17 mouse cellular contexts compared by ENCODE assay signal in the genomic region with DNA sequence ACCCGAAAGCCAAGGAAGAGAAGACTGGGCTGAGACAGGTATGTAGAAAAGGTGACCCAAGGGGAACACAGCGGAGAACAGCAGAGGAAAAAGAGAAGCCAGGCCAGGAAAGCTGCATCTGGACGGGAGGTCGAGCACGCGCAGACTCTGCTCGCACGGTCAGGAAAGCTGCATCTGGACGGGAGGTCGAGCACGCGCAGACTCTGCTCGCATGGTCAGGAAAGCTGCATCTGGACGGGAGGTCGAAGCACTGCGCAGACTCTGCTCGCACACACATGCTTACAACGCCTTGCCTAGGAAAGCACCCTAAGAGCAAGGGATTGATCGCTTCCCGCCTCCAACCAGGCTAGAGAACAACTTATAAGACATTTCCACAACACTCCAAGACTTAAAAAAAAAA. TPM values are rescaled to one million over a fixed set of nuclear protein-coding genes. Genes with fewer than 3 reads are reported as not detected.
DNase-seq lines count a peak whose midpoint lies in the region; ATAC-seq and TF ChIP-seq lines count a peak whose summit lies in the region.
"Had no signal": no experiment of that assay in that cellular context is flagged by ENCODE, and none has a peak within 500 bp of the region (broad histone marks: within the 10 kb centered on the region; RNA-seq: fewer than 3 reads in every experiment).

No protein-coding gene starts in this region.

- 0 out of 2 replicates have a peak overlapping the region, but pooled peaks have one; percentile 9 for H3K9ac ChIP-seq in ES-Bruce4 (ENCODE audit: low read depth, poor library complexity, severe bottlenecking)
- H3K9ac ChIP-seq: embryonic facial prominence, embryonic 13.5 days; forebrain, embryonic 12.5 days; hindbrain, embryonic 13.5 days had no signal

- H3K9me3 ChIP-seq in ES-Bruce4 (replicated peaks; ENCODE audit: control insufficient read depth, insufficient read depth, low read length, poor library complexity, severe bottlenecking) = no peaks in the 10 kb centered on the region
- H3K9me3 ChIP-seq: embryonic facial prominence, embryonic 13.5 days; forebrain, embryonic 12.5 days; heart, embryonic 10.5 days; hindbrain, embryonic 13.5 days had no signal

- no peak overlapping the region for H3K4me3 ChIP-seq in gastrocnemius, adult 2 months
- H3K4me3 ChIP-seq in left cerebral cortex, adult 2 months = no peak overlapping the region
- peak overlapping the region; percentile 25 for H3K4me3 ChIP-seq in ES-Bruce4 (ENCODE audit: low read depth, low read length)
- H3K4me3 ChIP-seq: embryonic facial prominence, embryonic 13.5 days; forebrain, embryonic 12.5 days; heart, embryonic 10.5 days; hindbrain, embryonic 13.5 days had no signal

- TF ChIP-seq EP300 in ES-Bruce4 (IDR thresholded peaks at IDR 0.05; ENCODE audit: insufficient read depth, low read depth, low read length) = no peak

- TF ChIP-seq POLR2A in ES-Bruce4 (IDR thresholded peaks at IDR 0.05; ENCODE audit: insufficient read depth, low read length) = no peak

- no peak for TF ChIP-seq CTCF in gastrocnemius, adult 2 months (IDR thresholded peaks at IDR 0.05)
- no peak for TF ChIP-seq CTCF in left cerebral cortex, adult 2 months (IDR thresholded peaks at IDR 0.05)
- no peak for TF ChIP-seq CTCF in ES-Bruce4 (IDR thresholded peaks at IDR 0.05; ENCODE audit: low read depth, low read length)

- no peak for DNase-seq in gastrocnemius, adult 2 months
- no peak for DNase-seq in gastrocnemius, adult 18-20 months (ENCODE audit: low spot score)
- DNase-seq in left cerebral cortex, adult 2 months (ENCODE audit: extremely low spot score in 1 of 2, low spot score in 2 of 2) = no peak
- DNase-seq in left cerebral cortex, postnatal 10 days (ENCODE audit: extremely low spot score in 1 of 2, low spot score in 2 of 2) = no peak
- DNase-seq in ZHBTc4 (ENCODE audit: low read depth, low spot score) = peak; percentile 50
- DNase-seq in spleen, postnatal 36 days (ENCODE audit: low spot score in 2 of 2) = no peak
- DNase-seq: adrenal gland, adult 2 months; adrenal gland, postnatal 25 days; cerebellum, adult 9-10 months had no signal

- peaks cover 6% of the 10 kb centered on the region for H3K4me1 ChIP-seq in ES-Bruce4 (ENCODE audit: control insufficient read depth, insufficient read depth, low read length)

- no peaks in the 10 kb centered on the region for H3K27me3 ChIP-seq in ES-Bruce4 (ENCODE audit: control insufficient read depth, insufficient read depth, low read length, poor library complexity, severe bottlenecking)
- H3K27me3 ChIP-seq: embryonic facial prominence, embryonic 13.5 days; forebrain, embryonic 12.5 days; hindbrain, embryonic 13.5 days had no signal

- ATAC-seq in granulocyte monocyte progenitor cell, adult 5-6 weeks (replicated peaks; ENCODE audit: poor library complexity, severe bottlenecking) = no peak
- ATAC-seq: forebrain, embryonic 16.5 days; hindbrain, postnatal 0 days had no signal

- peaks cover 7% of the 10 kb centered on the region for H3K36me3 ChIP-seq in ES-Bruce4 (ENCODE audit: control insufficient read depth, insufficient read depth, low read length, poor library complexity, severe bottlenecking)

- intact Hi-C loops in gastrocnemius, adult 2 months (cut with DNase I) = no loop called here
- intact Hi-C loops in left cerebral cortex, adult 2 months (cut with DNase I) = no loop called here
- intact Hi-C loops in left cerebral cortex, postnatal 10 days (cut with DNase I) = no loop called here

- H3K27ac ChIP-seq in gastrocnemius, adult 2 months = peak overlapping the region; percentile 65
- peak overlapping the region; percentile 95 for H3K27ac ChIP-seq in left cerebral cortex, adult 2 months
- peak overlapping the region; percentile 42 for H3K27ac ChIP-seq in ES-Bruce4 (ENCODE audit: insufficient read depth, low read length)
- H3K27ac ChIP-seq: embryonic facial prominence, embryonic 13.5 days; forebrain, embryonic 12.5 days; heart, embryonic 10.5 days; hindbrain, embryonic 13.5 days; hindbrain, postnatal 0 days had no signal

RNA-seq across cellular contexts. Expression of a gene that starts 5.7 kb away (rescaled TPM):
- total RNA-seq in gastrocnemius, adult 2 months (2021) = 100 to 1,000 TPM; 303 to 336 TPM
- total RNA-seq in gastrocnemius, adult 18-20 months (2021) = 100 to 1,000 TPM; 317 to 349 TPM
- total RNA-seq in left cerebral cortex, adult 2 months (2021) = 100 to 1,000 TPM; 148 to 150 TPM
- total RNA-seq in left cerebral cortex, postnatal 10 days (2021) = 100 to 1,000 TPM; 120 to 127 TPM
- polyA plus RNA-seq in ES-Bruce4 (2011; ENCODE audit: insufficient read depth, insufficient read length, low read depth, missing spikeins) = 142 and 163 TPM in 2 replicates
- total RNA-seq in granulocyte monocyte progenitor cell, adult 5-6 weeks (2014; fragmentation: Nextera tagmentation) = 186 and 187 TPM in 2 replicates
- total RNA-seq in granulocyte monocyte progenitor cell, adult 5-6 weeks (2017) = 342 and 431 TPM in 2 replicates

RNA-seq across cellular contexts. Expression of a gene that starts 9.9 kb away (rescaled TPM):
- total RNA-seq in gastrocnemius, adult 2 months (2021) = 10 to 100 TPM; 18.2 to 18.3 TPM
- 10 to 100 TPM; 16.6 to 16.9 TPM for total RNA-seq in gastrocnemius, adult 18-20 months (2021)
- 10 to 100 TPM; 37.2 to 37.8 TPM for total RNA-seq in left cerebral cortex, adult 2 months (2021)
- 10 to 100 TPM; 24.4 to 27.8 TPM for total RNA-seq in left cerebral cortex, postnatal 10 days (2021)
- 92.4 and 100 TPM in 2 replicates for polyA plus RNA-seq in ES-Bruce4 (2011; ENCODE audit: insufficient read depth, insufficient read length, low read depth, missing spikeins)
- total RNA-seq in granulocyte monocyte progenitor cell, adult 5-6 weeks (2014; fragmentation: Nextera tagmentation) = 49.6 and 60.8 TPM in 2 replicates
- 35.9 and 45.7 TPM in 2 replicates for total RNA-seq in granulocyte monocyte progenitor cell, adult 5-6 weeks (2017)

RNA-seq across cellular contexts. Expression of a gene that starts 16.5 kb away (rescaled TPM):
- total RNA-seq in gastrocnemius, adult 2 months (2021) = 1 to 10 TPM; 2.7 to 9.3 TPM
- total RNA-seq in gastrocnemius, adult 18-20 months (2021) = 1 to 10 TPM; 3.5 to 6.3 TPM
- total RNA-seq in left cerebral cortex, adult 2 months (2021) = 10 to 100 TPM; 15.9 to 23.8 TPM
- 10 to 100 TPM in 1 of 2 experiments, 1 to 10 TPM in 1; 9.4 to 11.4 TPM for total RNA-seq in left cerebral cortex, postnatal 10 days (2021)
- polyA plus RNA-seq in ES-Bruce4 (2011; ENCODE audit: insufficient read depth, insufficient read length, low read depth, missing spikeins) = 5.9 and 7.6 TPM in 2 replicates
- total RNA-seq in granulocyte monocyte progenitor cell, adult 5-6 weeks (2014; fragmentation: Nextera tagmentation) = 2.6 and 4.6 TPM in 2 replicates
- total RNA-seq in granulocyte monocyte progenitor cell, adult 5-6 weeks (2017) = 0.90 and 4.0 TPM in 2 replicates

RNA-seq across cellular contexts. Expression of a gene that starts 26.2 kb away (rescaled TPM):
- total RNA-seq in gastrocnemius, adult 2 months (2021) = 1 to 10 TPM; 1.4 to 2.1 TPM
- total RNA-seq in gastrocnemius, adult 18-20 months (2021) = 1 to 10 TPM; 1.7 to 2.2 TPM
- total RNA-seq in left cerebral cortex, adult 2 months (2021) = 1 to 10 TPM; 3.3 to 5.4 TPM
- total RNA-seq in left cerebral cortex, postnatal 10 days (2021) = 1 to 10 TPM; 8.1 to 9.1 TPM
- polyA plus RNA-seq in ES-Bruce4 (2011; ENCODE audit: insufficient read depth, insufficient read length, low read depth, missing spikeins) = 3.6 and 5.4 TPM in 2 replicates
- 36.7 and 51.1 TPM in 2 replicates for total RNA-seq in granulocyte monocyte progenitor cell, adult 5-6 weeks (2014; fragmentation: Nextera tagmentation)
- 57.2 and 65.2 TPM in 2 replicates for total RNA-seq in granulocyte monocyte progenitor cell, adult 5-6 weeks (2017)

RNA-seq across cellular contexts. Expression of a gene that starts 28.2 kb away (rescaled TPM):
- 10 to 100 TPM; 41.0 to 50.3 TPM for total RNA-seq in gastrocnemius, adult 2 months (2021)
- total RNA-seq in gastrocnemius, adult 18-20 months (2021) = 10 to 100 TPM; 41.0 to 50.4 TPM
- 10 to 100 TPM; 68.2 to 72.9 TPM for total RNA-seq in left cerebral cortex, adult 2 months (2021)
- total RNA-seq in left cerebral cortex, postnatal 10 days (2021) = 10 to 100 TPM; 88.4 to 92.6 TPM
- polyA plus RNA-seq in ES-Bruce4 (2011; ENCODE audit: insufficient read depth, insufficient read length, low read depth, missing spikeins) = 44.3 and 48.3 TPM in 2 replicates
- 67.0 and 69.0 TPM in 2 replicates for total RNA-seq in granulocyte monocyte progenitor cell, adult 5-6 weeks (2014; fragmentation: Nextera tagmentation)
- total RNA-seq in granulocyte monocyte progenitor cell, adult 5-6 weeks (2017) = 31.8 and 42.8 TPM in 2 replicates

Comparison
In these comparisons a context has a peak if more than half of its experiments do, and no peak if none do; other contexts are left out.
1. H3K27ac ChIP-seq: peak in every context shown above with its lines; median percentile 95 in left cerebral cortex, adult 2 months; 65 in gastrocnemius, adult 2 months; 42 in ES-Bruce4.